In genomic region chr2:30983024-30983423, GRCm38 (mm10) we compare ENCODE assay signal across 8 mouse cellular contexts. TPM values are rescaled to one million over a fixed set of nuclear protein-coding genes. Genes with fewer than 3 reads are reported as not detected.
A peak's percentile ranks its signal among the peaks of the same experiment; 100 is the strongest.
DNase-seq lines count a peak whose midpoint lies in the region; ATAC-seq lines count a peak whose summit lies in the region.

No protein-coding gene starts in this region.

- no peaks in the 10 kb centered on the region for H3K27me3 ChIP-seq in kidney, embryonic 14.5 days (ENCODE audit: control insufficient read depth, insufficient read depth, low read length)
- H3K27me3 ChIP-seq in hindbrain, embryonic 14.5 days (ENCODE audit: control insufficient read depth, insufficient read depth, low read length) = no peaks in the 10 kb centered on the region
- no peaks in the 10 kb centered on the region for H3K27me3 ChIP-seq in midbrain, embryonic 15.5 days (replicated peaks)

- WGBS in kidney, embryonic 14.5 days = 40% methylated on average over 7 of the region's 7 CpGs
- 42% methylated on average over 7 of the region's 7 CpGs for WGBS in hindbrain, embryonic 14.5 days
- 53% methylated on average over 7 of the region's 7 CpGs for WGBS in midbrain, embryonic 15.5 days

- peak overlapping the region; percentile 76 for H3K4me2 ChIP-seq in kidney, embryonic 14.5 days (replicated peaks; ENCODE audit: low read depth, low read length)
- peak overlapping the region; percentile 60 for H3K4me2 ChIP-seq in hindbrain, embryonic 14.5 days (replicated peaks)
- peak overlapping the region; percentile 75 for H3K4me2 ChIP-seq in midbrain, embryonic 15.5 days

- H3K4me3 ChIP-seq in kidney, embryonic 14.5 days (ENCODE audit: low read length) = peak overlapping the region; percentile 89
- H3K4me3 ChIP-seq in hindbrain, embryonic 14.5 days (replicated peaks; ENCODE audit: low read length) = peak overlapping the region; percentile 68
- H3K4me3 ChIP-seq in midbrain, embryonic 15.5 days = peak overlapping the region; percentile 88

- no peaks in the 10 kb centered on the region for H3K9me3 ChIP-seq in kidney, embryonic 14.5 days (ENCODE audit: control insufficient read depth, low read length)
- no peaks in the 10 kb centered on the region for H3K9me3 ChIP-seq in hindbrain, embryonic 14.5 days (ENCODE audit: control insufficient read depth, low read length)
- no peaks in the 10 kb centered on the region for H3K9me3 ChIP-seq in midbrain, embryonic 15.5 days

- no peak for DNase-seq in kidney, postnatal 14 days
- peak; percentile 71 for DNase-seq in cerebellum, adult 9-11 months
- DNase-seq in hindbrain, embryonic 14.5 days (ENCODE audit: low spot score) = no peak
- no peak for DNase-seq in ovary, postnatal 14 days (ENCODE audit: low spot score)
- no peak for DNase-seq in embryo, embryonic 10 days (ENCODE audit: low spot score)
- no peak for DNase-seq in frontal cortex, postnatal 10 days (ENCODE audit: low spot score in 2 of 2)

- H3K27ac ChIP-seq in kidney, embryonic 14.5 days (ENCODE audit: low read depth, low read length) = peak overlapping the region; percentile 30; the same call in 1 of the 2 replicates
- no peak overlapping the region for H3K27ac ChIP-seq in hindbrain, embryonic 14.5 days
- H3K27ac ChIP-seq in midbrain, embryonic 15.5 days = no peak overlapping the region

- H3K36me3 ChIP-seq in kidney, embryonic 14.5 days (ENCODE audit: control insufficient read depth, insufficient read depth, low read length) = peaks cover 14% of the 10 kb centered on the region
- peaks cover 14% of the 10 kb centered on the region for H3K36me3 ChIP-seq in hindbrain, embryonic 14.5 days (replicated peaks; ENCODE audit: control insufficient read depth, insufficient read depth)
- H3K36me3 ChIP-seq in midbrain, embryonic 15.5 days (replicated peaks) = peaks cover 18% of the 10 kb centered on the region

- no peak for ATAC-seq in kidney, embryonic 14.5 days (ENCODE audit: low FRiP score, low TSS enrichment)
- ATAC-seq in hindbrain, embryonic 14.5 days (ENCODE audit: low FRiP score) = no peak
- no peak for ATAC-seq in midbrain, embryonic 15.5 days (replicated peaks)

- peaks cover 9% of the 10 kb centered on the region; the same call in 1 of the 2 replicates for H3K4me1 ChIP-seq in kidney, embryonic 14.5 days (ENCODE audit: control insufficient read depth, insufficient read depth, low read length)
- H3K4me1 ChIP-seq in hindbrain, embryonic 14.5 days (replicated peaks; ENCODE audit: control insufficient read depth, insufficient read depth, low read length) = peaks cover 15% of the 10 kb centered on the region
- H3K4me1 ChIP-seq in midbrain, embryonic 15.5 days = peaks cover 29% of the 10 kb centered on the region

- H3K9ac ChIP-seq in kidney, embryonic 14.5 days (ENCODE audit: low read depth, low read length) = peak overlapping the region; percentile 51
- H3K9ac ChIP-seq in hindbrain, embryonic 14.5 days = 0 out of 2 replicates have a peak overlapping the region, but pooled peaks have one; percentile 73
- H3K9ac ChIP-seq in midbrain, embryonic 15.5 days = peak overlapping the region; percentile 70; the same call in 1 of the 2 replicates

RNA-seq across cellular contexts. Expression of gene Usp20, which starts 0.9 kb away (rescaled TPM):
- polyA plus RNA-seq in kidney, embryonic 14.5 days (2014; fragmentation: Nextera tagmentation; extraction: Ambion mirVana) = 8.7 and 12.5 TPM in 2 replicates
- polyA plus RNA-seq in hindbrain, embryonic 14.5 days (2014; fragmentation: Nextera tagmentation; extraction: Ambion mirVana) = 33.4 and 34.2 TPM in 2 replicates
- 50.2 and 55.5 TPM in 2 replicates for polyA plus RNA-seq in midbrain, embryonic 15.5 days (2015; fragmentation: Nextera tagmentation; extraction: Ambion mirVana)

RNA-seq across cellular contexts. Expression of gene BC005624, which starts 1.0 kb away (rescaled TPM):
- 48.7 and 52.7 TPM in 2 replicates for polyA plus RNA-seq in kidney, embryonic 14.5 days (2014; fragmentation: Nextera tagmentation; extraction: Ambion mirVana)
- polyA plus RNA-seq in hindbrain, embryonic 14.5 days (2014; fragmentation: Nextera tagmentation; extraction: Ambion mirVana) = 72.5 and 73.7 TPM in 2 replicates
- polyA plus RNA-seq in midbrain, embryonic 15.5 days (2015; fragmentation: Nextera tagmentation; extraction: Ambion mirVana) = 96.4 and 100 TPM in 2 replicates

RNA-seq across cellular contexts. Expression of gene Tor1a, which starts 15.3 kb away (rescaled TPM):
- 71.8 and 80.6 TPM in 2 replicates for polyA plus RNA-seq in kidney, embryonic 14.5 days (2014; fragmentation: Nextera tagmentation; extraction: Ambion mirVana)
- 81.2 and 82.0 TPM in 2 replicates for polyA plus RNA-seq in hindbrain, embryonic 14.5 days (2014; fragmentation: Nextera tagmentation; extraction: Ambion mirVana)
- polyA plus RNA-seq in midbrain, embryonic 15.5 days (2015; fragmentation: Nextera tagmentation; extraction: Ambion mirVana) = 90.6 and 97.3 TPM in 2 replicates

RNA-seq across cellular contexts. Expression of gene Tor1b, which starts 30.3 kb away (rescaled TPM):
- polyA plus RNA-seq in kidney, embryonic 14.5 days (2014; fragmentation: Nextera tagmentation; extraction: Ambion mirVana) = 31.0 and 39.3 TPM in 2 replicates
- 19.4 and 20.6 TPM in 2 replicates for polyA plus RNA-seq in hindbrain, embryonic 14.5 days (2014; fragmentation: Nextera tagmentation; extraction: Ambion mirVana)
- 19.9 and 20.8 TPM in 2 replicates for polyA plus RNA-seq in midbrain, embryonic 15.5 days (2015; fragmentation: Nextera tagmentation; extraction: Ambion mirVana)

RNA-seq across cellular contexts. Expression of gene Ptges, which starts 53.4 kb away (rescaled TPM):
- polyA plus RNA-seq in kidney, embryonic 14.5 days (2014; fragmentation: Nextera tagmentation; extraction: Ambion mirVana) = 6.1 and 7.2 TPM in 2 replicates
- 3.7 and 4.1 TPM in 2 replicates for polyA plus RNA-seq in hindbrain, embryonic 14.5 days (2014; fragmentation: Nextera tagmentation; extraction: Ambion mirVana)
- 5.1 and 6.3 TPM in 2 replicates for polyA plus RNA-seq in midbrain, embryonic 15.5 days (2015; fragmentation: Nextera tagmentation; extraction: Ambion mirVana)
